Mouse (Mus musculus) ovary, postnatal 36 days (tissue): Measurements from ENCODE around the gene Mars.
A peak's percentile ranks its signal among the peaks of the same experiment; 100 is the strongest.

Experiments used
- DNase-seq: peaks from one replicate; pipeline ENCODE4 v3.0.0; 2022; ENCODE audit warnings: low spot score, mixed read lengths

Mars gene

GRCm38 (mm10) chr10:127286730-127287129 is 24.9 kb downstream of the Mars start:
- no peak for DNase-seq

DNA sequence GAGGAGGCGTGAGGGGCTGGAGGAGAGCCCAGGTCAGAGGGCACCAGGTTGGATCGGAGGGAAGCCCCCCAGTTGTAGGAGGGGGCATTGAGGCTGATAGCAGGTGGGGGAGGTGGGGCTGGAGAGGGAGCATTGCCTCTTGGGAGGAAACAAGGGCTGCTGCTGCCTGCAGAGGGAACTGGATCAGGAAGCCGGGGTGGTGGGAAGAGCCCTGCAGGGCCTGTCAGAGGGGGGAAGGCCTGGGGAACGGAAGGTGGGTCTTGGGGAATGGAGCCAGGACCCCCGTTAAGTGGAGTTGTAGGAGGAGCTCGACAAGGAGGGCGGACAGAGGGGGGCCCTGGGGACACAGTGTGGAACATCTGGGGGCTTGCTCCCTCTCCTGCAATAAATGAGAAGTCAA is 25.4 kb downstream of the Mars start:
- DNase-seq, result no peak

GRCm38 (mm10) chr10:127285644-127286043 is 25.9 kb downstream of the Mars start:
- DNase-seq, result no peak

DNA sequence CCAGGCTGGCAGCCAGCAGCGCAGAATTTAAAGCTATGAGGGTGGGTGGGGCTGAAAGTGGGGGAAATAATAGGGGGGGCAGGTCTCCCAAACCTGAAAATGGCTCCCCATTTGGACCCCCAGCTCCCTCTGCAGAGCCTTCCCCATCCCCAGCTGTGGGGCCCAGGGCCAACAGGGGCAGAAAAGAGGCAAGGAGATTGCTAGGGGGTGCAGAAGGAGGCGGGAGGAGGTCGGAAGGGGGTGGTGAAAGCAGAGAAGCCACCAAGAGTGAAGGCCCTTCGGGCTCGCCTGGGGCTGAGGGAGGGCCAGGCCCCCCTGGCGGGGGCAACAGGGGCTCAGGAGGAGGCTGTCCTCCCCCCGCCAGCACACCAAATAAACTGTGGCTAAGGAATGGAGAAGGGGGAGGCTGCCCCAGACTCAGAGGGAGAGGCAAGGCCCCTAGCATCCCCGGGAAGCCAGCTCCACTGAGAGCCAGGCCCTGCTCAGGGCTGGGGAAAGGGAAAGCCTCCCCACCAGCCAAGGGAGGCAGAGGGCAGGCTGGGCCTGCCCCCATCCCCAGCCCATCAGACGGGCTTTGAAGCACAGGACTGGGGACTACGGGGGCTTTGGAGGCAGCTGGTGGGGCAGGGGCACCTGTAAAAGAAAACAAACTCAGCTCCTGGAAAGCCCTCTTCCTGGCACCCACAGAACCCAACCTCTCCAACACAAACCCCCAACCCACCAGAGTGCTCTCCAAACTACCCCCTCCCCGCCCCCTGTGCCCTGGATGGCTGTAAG is 26.7 kb downstream of the Mars start:
- no peak for DNase-seq

GRCm38 (mm10) chr10:127284105-127284622 is 27.4 kb downstream of the Mars start:
- DNase-seq, result no peak

DNA sequence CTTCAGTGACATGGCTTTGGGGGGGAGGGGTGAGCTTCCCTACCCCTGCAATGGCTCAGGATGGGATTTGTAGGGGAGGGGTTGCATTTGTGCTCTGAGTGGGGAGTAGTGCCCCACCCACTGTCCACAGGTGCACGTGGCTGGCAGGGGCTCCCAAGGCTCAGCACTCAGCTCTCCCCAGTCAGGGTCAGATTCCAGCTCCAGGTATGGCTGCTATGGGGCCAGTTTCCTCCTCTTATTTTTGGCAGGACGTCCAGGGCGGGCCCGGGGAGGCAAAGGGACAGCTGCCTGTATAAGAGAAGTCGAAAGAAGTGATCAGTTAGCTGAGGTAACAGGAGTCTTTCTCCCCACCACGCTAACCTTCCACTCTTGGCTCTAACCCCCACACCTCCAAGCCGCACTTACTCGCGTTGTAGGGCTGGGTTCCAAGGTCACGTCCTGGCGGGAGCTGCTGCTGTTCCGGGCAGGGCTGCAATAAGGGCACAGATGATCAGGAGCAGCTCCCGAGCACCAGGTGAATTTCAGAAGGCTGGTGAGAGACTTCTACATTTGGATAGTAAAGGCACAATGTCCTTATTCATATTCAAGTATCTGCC is 28.9 kb downstream of the Mars start:
- peak; percentile 44 for DNase-seq

DNA sequence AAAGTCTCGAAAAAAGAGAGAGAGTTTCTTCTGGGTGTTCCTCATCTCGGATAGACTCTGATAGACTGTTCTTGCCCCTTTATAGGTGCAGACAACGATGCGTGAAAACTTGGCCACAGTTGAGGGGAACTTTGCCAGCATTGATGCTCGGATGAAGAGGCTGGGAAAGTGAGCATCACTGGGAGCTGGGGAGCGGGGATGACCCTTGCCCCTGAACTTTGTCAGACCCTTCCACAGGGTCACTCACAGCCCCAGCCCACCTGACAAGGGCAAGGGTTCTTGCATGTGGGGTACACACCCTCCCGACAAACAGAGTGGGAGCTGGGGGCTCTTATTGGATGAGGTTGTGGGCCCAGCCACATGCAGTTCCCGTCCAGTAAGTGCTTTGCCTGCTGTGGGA is 30.3 kb downstream of the Mars start:
- no peak for DNase-seq

GRCm38 (mm10) chr10:127279730-127280129 is 31.9 kb downstream of the Mars start:
- no peak for DNase-seq

DNA sequence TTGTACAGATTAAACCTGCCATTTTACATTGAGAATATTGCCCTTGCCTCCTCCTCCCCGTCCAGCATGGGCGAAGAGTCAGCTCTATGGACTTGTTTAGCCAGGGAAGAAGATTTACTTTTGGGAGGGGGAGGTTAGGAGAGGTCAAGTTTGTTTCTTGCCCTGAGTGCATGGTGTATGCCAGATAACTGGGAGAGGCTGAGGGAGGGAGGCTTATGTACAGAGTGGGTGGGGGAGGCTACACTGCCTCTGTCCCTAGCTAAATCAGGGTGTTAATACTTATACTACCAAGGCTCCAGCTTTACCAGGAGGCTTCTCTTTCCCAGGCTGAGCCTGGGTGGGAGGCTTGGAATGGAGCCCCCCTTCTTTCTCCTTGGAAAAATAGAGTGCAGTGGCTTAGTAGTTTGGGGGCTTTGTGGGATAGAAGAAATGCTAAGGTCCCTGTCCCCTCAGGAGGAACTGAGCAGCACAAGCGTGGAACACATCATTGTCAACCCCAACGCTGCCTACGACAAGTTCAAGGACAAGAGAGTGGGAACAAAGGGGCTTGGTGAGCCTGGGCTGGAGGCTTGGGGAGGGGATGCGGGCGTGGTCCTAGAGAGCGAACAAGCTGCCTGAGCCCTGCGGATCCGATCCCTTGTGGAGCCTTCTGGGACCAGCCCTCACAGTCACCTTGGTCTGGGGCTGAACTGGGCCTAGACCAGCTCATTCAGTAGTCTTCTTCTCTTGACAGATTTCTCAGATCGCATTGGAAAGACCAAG is 37.1 kb downstream of the Mars start:
- DNase-seq, result no peak

DNA sequence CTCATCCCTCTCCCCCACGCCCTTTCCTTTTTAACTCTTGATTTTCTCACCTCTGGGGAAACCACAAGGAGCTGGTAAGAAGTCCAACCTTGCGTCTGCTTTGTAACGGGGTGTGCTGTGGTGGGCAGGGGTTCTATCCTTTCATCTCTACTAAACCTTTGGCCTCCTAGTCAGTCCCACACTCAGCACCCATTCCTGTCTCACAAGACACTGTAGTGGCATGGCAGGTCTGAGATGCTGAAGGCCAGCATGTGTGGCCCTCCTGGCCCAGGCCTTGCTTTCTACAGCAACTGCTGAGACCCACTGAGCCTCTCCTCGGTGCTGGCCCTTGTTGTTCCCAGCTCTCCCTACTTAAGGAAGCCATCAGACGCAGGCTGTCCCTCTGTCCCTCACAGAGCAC is 39.2 kb downstream of the Mars start:
- DNase-seq, result no peak

DNA sequence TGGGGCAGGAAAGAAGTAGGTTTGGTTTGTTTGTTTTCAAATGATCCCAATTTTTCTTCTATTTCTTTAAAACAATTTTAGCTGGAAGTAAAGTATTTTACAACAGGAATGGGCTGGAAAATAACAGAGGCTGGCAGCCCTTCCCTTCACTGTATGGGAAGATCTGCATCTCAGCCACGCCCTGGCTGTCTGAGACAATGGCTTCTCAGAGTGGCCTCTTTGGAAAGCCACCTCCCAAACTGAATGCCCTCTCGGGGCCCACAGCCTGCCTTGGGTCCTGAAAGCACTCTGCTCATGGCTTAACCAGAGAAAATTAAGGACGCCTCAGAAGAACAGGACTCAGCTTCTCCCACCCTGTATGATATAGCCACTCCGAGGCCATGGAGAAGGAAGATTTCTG is 41.7 kb downstream of the Mars start:
- DNase-seq, result no peak

GRCm38 (mm10) chr10:127269036-127269435 is 42.5 kb downstream of the Mars start:
- DNase-seq, result no peak

GRCm38 (mm10) chr10:127268401-127268800 is 43.2 kb downstream of the Mars start:
- DNase-seq, result no peak

DNA sequence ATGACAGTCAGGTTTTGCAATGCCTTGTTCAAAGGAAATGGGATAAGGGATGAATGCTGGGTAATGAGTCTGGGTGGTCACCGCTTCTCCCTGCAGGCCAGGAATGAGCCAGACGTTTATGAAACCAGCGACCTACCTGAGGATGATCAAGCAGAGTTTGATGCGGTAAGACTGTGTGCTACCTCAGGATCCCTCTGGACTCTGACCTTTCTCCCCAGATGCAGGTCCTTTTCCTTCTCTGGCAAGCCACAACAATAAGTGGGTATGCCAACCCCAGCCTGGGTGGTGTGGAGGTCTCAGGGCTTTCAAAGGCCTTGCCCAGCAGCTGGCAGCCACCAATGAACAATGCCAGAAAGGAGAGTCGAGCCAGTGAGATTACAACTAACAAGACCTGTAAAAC is 44.3 kb downstream of the Mars start:
- no peak for DNase-seq

DNA sequence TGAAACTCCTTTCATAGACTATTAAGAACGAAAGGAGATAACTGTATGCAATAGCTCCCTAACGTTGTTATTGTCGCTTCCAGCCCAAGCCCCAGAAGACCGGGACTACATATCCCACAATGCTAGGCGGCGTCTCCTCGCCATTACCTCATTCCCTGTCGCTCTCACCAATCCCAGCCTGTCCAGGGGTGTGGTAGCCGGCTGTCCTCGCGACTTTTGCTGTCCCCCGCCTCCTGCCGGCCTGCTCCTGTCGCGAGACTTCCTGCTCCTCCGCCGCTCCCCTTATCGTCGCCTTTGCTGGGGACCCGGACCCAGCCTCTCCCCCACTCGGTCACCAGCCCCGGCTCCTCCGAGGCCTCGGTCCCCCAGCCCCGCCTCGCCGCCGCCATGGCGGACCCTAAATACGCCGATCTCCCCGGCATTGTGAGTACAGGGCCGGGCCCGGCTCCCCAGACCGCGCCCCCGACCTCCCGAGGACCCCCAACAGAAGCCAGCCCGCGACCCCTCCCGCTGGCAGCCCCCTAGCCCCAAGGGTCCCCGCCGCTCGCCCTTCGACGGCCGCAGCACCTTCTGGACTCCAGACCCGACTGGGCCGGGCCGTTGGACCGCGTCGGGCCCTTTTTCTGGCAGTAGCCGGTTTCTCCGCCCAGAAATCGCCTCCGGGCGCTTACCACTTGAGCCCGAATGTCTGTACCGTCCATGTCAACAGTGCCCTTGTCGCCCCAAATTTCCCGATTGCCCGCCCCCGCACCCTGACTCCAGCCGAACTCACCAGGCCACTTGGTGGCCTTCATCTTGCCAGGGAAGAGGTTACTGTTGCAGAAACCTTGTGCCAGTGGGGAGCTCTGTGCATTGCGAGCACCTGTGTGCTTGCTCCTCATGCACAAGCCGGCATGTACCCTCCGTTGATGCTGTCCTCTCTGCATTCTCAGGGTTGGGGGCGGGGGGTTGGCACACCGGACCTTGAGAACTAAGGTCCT is 45.2 kb downstream of the Mars start, which contains the start of gene Dctn2:
Gene Dctn2 (plus strand): TSS at position 257 of the 980 bp plus-strand sequence.
- DNase-seq, result peak; percentile 92

GRCm38 (mm10) chr10:127265727-127266111 is 45.9 kb downstream of the Mars start:
- DNase-seq, result no peak

DNA sequence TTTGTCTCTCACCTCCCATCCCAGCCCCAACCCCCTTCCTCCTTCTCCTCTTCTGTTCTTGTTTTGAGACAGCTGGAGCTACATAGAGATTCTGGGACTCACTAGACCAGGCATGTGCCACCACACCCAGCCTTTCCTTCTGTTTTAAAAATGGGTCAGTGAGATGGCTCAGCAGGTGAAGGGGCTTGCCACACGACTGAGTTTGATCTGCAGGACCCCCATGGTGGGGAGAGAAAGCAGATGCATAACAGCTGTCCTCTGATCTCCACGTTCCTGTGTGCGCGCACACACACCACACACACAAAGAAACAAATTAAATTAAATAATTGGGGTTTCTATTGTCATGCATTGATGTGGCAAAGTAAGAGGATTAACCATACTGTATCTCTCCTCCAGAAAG is 46.6 kb downstream of the Mars start:
- DNase-seq, result no peak

GRCm38 (mm10) chr10:127264336-127264735 is 47.2 kb downstream of the Mars start:
- DNase-seq, result no peak

DNA sequence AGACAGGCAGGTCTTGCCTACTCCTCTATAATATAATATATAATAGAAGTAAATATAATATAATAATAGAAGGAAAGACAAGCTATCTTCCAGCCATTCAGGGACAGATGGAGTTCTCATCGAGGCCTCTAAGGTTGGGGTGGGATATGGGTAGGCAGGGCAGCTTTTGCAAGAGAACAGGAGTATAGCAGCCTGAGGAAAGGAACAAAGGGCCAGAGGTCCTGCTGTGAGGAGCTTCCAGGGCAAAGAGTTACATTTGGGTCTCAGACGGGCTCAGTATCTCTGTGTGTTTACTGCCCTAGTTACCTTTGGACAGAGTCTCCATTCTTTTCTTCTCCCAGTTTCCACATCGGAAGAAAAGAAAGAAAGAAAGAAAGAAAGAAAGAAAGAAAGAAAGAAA is 48.0 kb downstream of the Mars start:
- DNase-seq, result no peak

DNA sequence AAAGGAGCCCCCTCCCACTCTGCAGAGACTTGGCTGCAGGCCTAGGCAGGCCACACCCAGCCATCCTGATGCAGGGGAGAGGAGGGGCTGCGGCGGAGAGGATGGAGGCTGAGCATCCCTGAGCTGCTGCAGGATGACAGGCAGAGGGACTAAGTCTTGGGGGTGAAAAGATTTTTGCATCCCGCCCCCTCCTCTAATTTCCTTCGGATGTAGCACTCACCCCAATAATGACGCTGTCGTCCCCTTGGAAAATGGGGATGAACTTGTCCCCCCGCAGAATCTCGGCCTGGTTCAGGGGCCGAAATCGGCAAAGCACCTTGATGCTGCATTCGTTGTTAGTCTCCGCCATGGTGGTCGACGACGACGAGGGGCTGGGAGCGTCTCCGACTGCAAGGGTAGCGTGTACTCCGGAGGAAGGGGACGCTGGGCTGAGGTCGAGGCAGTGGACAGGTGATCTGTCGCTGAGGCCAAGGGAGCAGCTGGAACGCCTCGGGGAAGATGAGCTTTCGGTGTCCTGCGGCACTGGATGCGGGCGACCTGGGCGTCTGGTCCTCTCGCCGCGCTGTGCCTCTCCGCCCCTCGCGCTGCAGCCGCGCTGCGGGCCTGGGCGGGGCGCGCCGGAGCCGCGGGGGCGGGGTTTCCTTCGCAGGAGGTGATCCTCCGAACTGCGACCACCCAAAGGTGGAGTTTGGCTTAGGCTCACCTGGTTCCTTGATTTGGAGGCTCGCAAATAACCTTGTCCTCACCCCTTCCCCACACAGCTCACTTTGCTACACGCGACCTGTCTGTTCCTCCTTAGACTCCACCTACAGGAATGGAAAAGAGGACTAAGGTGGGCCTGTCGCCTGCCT is 48.8 kb downstream of the Mars start, which contains the start of gene Kif5a:
Gene Kif5a (minus strand): TSS at position 801 of the 851 bp plus-strand sequence.
- peak; percentile 48 for DNase-seq
